Mouse (Mus musculus) central nervous system, embryonic 11.5 days (tissue): ENCODE results near the gene Tmem136. TPM values are rescaled to one million over a fixed set of nuclear protein-coding genes. Genes with fewer than 3 reads are reported as not detected.

Experiments
- polyA plus RNA-seq: library from polyadenylated mRNA; depleted of rRNA; stranded (reverse); fragments of >200 nt; gene quantifications from 2 replicates; pipeline ENCODE4 v1.2.3, GENCODE M21; 2012; rRNA removed

The Tmem136 gene
- 21.6 and 23.1 TPM in 2 replicates for polyA plus RNA-seq

DNA sequence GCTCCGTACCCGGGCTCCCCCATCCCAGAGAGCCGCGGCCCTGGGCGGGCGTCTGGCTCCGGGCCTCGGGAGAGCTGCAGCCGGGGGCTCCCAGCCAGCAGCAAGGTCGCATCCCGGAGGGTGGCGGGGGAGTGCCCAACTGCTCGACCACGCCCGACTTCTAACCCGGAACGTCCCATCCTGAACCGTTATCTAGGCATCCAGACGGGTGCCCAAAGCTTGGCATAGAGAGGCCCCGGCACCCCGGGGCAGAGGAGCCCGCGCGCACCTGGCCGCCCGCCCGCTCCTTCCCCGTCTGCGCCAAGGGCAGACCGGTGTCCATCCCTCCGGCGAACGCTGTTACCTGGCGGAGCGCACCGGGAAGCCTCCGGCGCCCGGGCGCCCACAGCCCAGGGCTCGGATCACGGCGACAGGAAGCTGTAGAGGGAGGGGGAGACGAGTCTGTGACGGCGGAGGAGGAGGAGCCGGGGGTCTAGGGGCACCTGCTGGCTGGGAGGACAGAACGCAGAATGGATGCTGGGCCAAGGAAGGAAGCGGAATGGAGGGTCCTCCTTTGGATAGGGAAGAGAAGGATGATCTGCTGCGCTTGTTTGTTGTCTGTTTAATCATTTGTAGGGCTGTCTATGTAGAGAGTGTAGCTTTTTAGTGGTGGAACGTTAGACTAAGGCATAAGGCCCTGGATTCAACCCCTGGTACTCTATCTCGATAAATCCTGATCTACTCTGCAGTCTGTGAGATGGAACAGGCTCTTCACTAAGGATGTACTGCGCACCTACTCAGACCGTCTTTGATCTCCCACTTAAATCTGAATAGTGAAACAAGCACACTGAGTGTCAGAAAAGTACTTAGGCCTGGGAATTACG, at the start of gene Tmem136:
Gene Tmem136, minus strand, starts transcription at position 437 of the 863 bp plus-strand sequence.

DNA sequence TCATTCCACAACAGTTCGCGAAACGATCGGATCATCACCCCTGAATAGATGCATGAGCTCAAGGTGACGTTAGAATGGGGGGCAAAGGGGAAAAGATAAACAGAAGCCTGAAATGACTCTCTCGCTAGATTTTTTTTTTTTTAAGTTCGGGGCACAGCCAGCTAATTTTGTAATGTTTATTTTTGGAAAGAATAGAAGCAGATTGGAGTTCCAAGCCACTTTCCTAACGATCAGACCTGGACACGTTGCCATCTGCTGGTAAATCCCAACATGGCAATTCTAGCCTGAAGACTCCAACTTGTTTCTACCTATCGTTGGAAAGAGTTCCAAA, 9.2 kb downstream of the Tmem136 start, which contains the start of gene Arhgef12:
Gene Arhgef12, minus strand, starts transcription at position 53 of the 331 bp plus-strand sequence.

Other genes starting within 250 kb of the Tmem136 start
- gene Grik4, start 172.1 kb downstream of the Tmem136 start, polyA plus RNA-seq = 1.7 and 2.7 TPM in 2 replicates
- 21.0 and 27.2 TPM in 2 replicates for gene Arhgef12, start 9.3 kb downstream of the Tmem136 start, polyA plus RNA-seq
- 0.02 TPM in 1 of 2 replicates, not detected in the other for gene Pou2f3, start 93.8 kb upstream of the Tmem136 start, polyA plus RNA-seq
- gene Oaf, start 123.3 kb upstream of the Tmem136 start, polyA plus RNA-seq = 29.5 and 62.2 TPM in 2 replicates
- 0.49 and 1.6 TPM in 2 replicates for gene Trim29, start 194.3 kb upstream of the Tmem136 start, polyA plus RNA-seq